Comparison of ENCODE assay signal across 13 mouse cellular contexts in the genomic region with DNA sequence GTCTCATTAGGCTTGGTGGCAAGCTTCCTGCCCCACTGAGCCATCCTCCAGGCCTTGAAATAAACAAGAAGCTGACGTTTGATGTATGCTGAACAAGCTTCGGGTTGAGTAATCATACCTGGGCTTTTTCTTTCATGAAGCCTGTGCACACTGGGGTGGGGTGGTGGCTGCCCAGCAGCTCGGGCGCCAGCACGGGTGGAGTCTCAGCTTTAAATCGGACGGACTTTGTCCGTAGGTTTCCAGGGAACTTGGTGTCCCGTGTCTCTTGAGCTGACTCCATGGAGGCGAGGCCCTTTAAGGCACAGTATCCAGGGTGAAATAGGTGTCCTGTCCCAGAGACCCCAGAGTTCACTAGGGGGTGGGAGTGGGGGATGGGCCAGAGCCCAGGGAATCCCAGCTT. TPM values are rescaled to one million over a fixed set of nuclear protein-coding genes. Genes with fewer than 3 reads are reported as not detected.
DNase-seq lines count a peak whose midpoint lies in the region; ATAC-seq and TF ChIP-seq lines count a peak whose summit lies in the region.
"Had no signal": no experiment of that assay in that cellular context is flagged by ENCODE, and none has a peak within 500 bp of the region (broad histone marks: within the 10 kb centered on the region; RNA-seq: fewer than 3 reads in every experiment).

No protein-coding gene starts in this region.

- H3K4me3 ChIP-seq in kidney, embryonic 14.5 days (ENCODE audit: low read length), result no peak overlapping the region
- H3K4me3 ChIP-seq in small intestine, adult 2 months (ENCODE audit: low read depth, low read length), result no peak overlapping the region
- H3K4me3 ChIP-seq in thymus, adult 2 months (ENCODE audit: control insufficient read depth, insufficient read depth, low read length), result no peak overlapping the region
- H3K4me3 ChIP-seq: layer of hippocampus, adult 2 months; midbrain, embryonic 13.5 days had no signal

- DNase-seq in kidney, adult 11 months, result peak; percentile 43
- DNase-seq in induced T-regulatory cell, adult 2 months (ENCODE audit: low read depth), result peak; percentile 42
- peak; percentile 66 for DNase-seq in kidney, postnatal 14 days
- no peak for DNase-seq in thymus, adult 2 months
- DNase-seq in cerebellum, postnatal 25 days, result no peak
- DNase-seq: adrenal gland, postnatal 10 days; left cerebral cortex, postnatal 4 days; thymus, postnatal 36 days had no signal

- no peak overlapping the region for H3K4me2 ChIP-seq in kidney, embryonic 14.5 days (replicated peaks; ENCODE audit: low read depth, low read length)
- H3K4me2 ChIP-seq: midbrain, embryonic 13.5 days had no signal

- no peak overlapping the region for H3K27ac ChIP-seq in kidney, embryonic 14.5 days (ENCODE audit: low read depth, low read length)
- H3K27ac ChIP-seq in small intestine, adult 2 months (ENCODE audit: insufficient read depth, low read depth, low read length), result peak overlapping the region; percentile 93
- no peak overlapping the region for H3K27ac ChIP-seq in thymus, adult 2 months (ENCODE audit: control insufficient read depth, insufficient read depth, low read length)
- H3K27ac ChIP-seq: layer of hippocampus, adult 2 months had no signal

- TF ChIP-seq POLR2A in small intestine, adult 2 months (IDR thresholded peaks at IDR 0.05; ENCODE audit: low read depth, low read length), result no peak
- TF ChIP-seq POLR2A in thymus, adult 2 months (IDR thresholded peaks at IDR 0.05; ENCODE audit: control insufficient read depth, extremely low read depth, insufficient read depth, low read length, poor library complexity), result no peak

- H3K9ac ChIP-seq in kidney, embryonic 14.5 days (ENCODE audit: low read depth, low read length), result no peak overlapping the region
- H3K9ac ChIP-seq: midbrain, embryonic 13.5 days had no signal

- 80% methylated on average over 10 of the region's 10 CpGs for WGBS in kidney, embryonic 14.5 days
- 22% methylated on average over 10 of the region's 10 CpGs for WGBS in small intestine, adult 2 months
- WGBS in thymus, adult 2 months, result 93% methylated on average over 10 of the region's 10 CpGs

- no peak for TF ChIP-seq CTCF in small intestine, adult 2 months (IDR thresholded peaks at IDR 0.05; ENCODE audit: extremely low read depth, insufficient read length, insufficient replicate concordance, low read depth, low read length)
- TF ChIP-seq CTCF in thymus, adult 2 months (IDR thresholded peaks at IDR 0.05; ENCODE audit: borderline replicate concordance, control insufficient read depth, extremely low read depth, insufficient read depth, low read length, poor library complexity), result no peak

- H3K36me3 ChIP-seq in kidney, embryonic 14.5 days (ENCODE audit: control insufficient read depth, insufficient read depth, low read length), result no peaks in the 10 kb centered on the region
- 0 out of 2 replicates have a peak, but pooled peaks cover 1% of the 10 kb centered on the region for H3K36me3 ChIP-seq in small intestine, adult 2 months (ENCODE audit: control insufficient read depth, insufficient read depth, low read length)
- H3K36me3 ChIP-seq in thymus, adult 2 months (ENCODE audit: control insufficient read depth, insufficient read depth, low read length), result no peaks in the 10 kb centered on the region
- H3K36me3 ChIP-seq: midbrain, embryonic 13.5 days had no signal

- H3K27me3 ChIP-seq in kidney, embryonic 14.5 days (ENCODE audit: control insufficient read depth, insufficient read depth, low read length), result no peaks in the 10 kb centered on the region
- no peaks in the 10 kb centered on the region for H3K27me3 ChIP-seq in small intestine, adult 2 months (ENCODE audit: control insufficient read depth, insufficient read depth, low read length)
- no peaks in the 10 kb centered on the region for H3K27me3 ChIP-seq in thymus, adult 2 months (ENCODE audit: control insufficient read depth, insufficient read depth, low read length)
- H3K27me3 ChIP-seq: CH12.LX; midbrain, embryonic 13.5 days had no signal

- peaks cover 36% of the 10 kb centered on the region for H3K4me1 ChIP-seq in kidney, embryonic 14.5 days (ENCODE audit: control insufficient read depth, insufficient read depth, low read length)
- peaks cover 51% of the 10 kb centered on the region for H3K4me1 ChIP-seq in small intestine, adult 2 months (ENCODE audit: control insufficient read depth, insufficient read depth, insufficient read length, low read length)
- peaks cover 27% of the 10 kb centered on the region for H3K4me1 ChIP-seq in thymus, adult 2 months (replicated peaks; ENCODE audit: control insufficient read depth, insufficient read depth, low read length)

- no peaks in the 10 kb centered on the region for H3K9me3 ChIP-seq in kidney, embryonic 14.5 days (ENCODE audit: control insufficient read depth, low read length)
- H3K9me3 ChIP-seq: midbrain, embryonic 13.5 days had no signal

- no peak for ATAC-seq in kidney, embryonic 14.5 days (ENCODE audit: low FRiP score, low TSS enrichment)
- ATAC-seq: midbrain, embryonic 13.5 days had no signal

RNA-seq across cellular contexts. Expression of a gene that starts 42.3 kb away (rescaled TPM):
- polyA plus RNA-seq in kidney, embryonic 14.5 days (2014; fragmentation: Nextera tagmentation; extraction: Ambion mirVana), result 22.9 and 23.7 TPM in 2 replicates
- 58.7 and 129 TPM in 2 replicates for polyA plus RNA-seq in small intestine, adult 2 months (2012; rRNA removed)
- 103 and 134 TPM in 2 replicates for polyA plus RNA-seq in thymus, adult 2 months (2012; rRNA removed)

Comparison
In these comparisons a context has a peak if more than half of its experiments do, and no peak if none do; other contexts are left out.
1. DNase-seq: peak in kidney, adult 11 months (single experiment), induced T-regulatory cell, adult 2 months (single experiment) and kidney, postnatal 14 days (single experiment); none in thymus, adult 2 months (single experiment) and cerebellum, postnatal 25 days (0 of 2).